Mouse (Mus musculus) hindbrain, embryonic 15.5 days (tissue): ENCODE measurements around the gene Irf2. TPM values are rescaled to one million over a fixed set of nuclear protein-coding genes. Genes with fewer than 3 reads are reported as not detected.

ENCODE experiments used
- ATAC-seq: fragments of 200-750 bp; cut with Nextera tagmentation; 2 replicates; pipeline ENCODE4 v1.8.0; 2017; ENCODE audit warnings: low read depth, moderate number of reproducible peaks, moderate TSS enrichment; ENCODE audit not compliant: low FRiP score
- H3K27ac ChIP-seq: fragments of 300-500 bp; sonication (generic); replicated peaks from 2 replicates; pipeline ENCODE4 v1.5.1; 2015; ENCODE audit warnings: mild to moderate bottlenecking, inconsistent platforms
- H3K27me3 ChIP-seq: fragments of 300-500 bp; sonication (generic); 2 replicates; pipeline ENCODE4 v1.6.1; 2015; ENCODE audit warnings: control low read depth, inconsistent platforms
- H3K36me3 ChIP-seq: fragments of 300-500 bp; sonication (generic); 2 replicates; pipeline ENCODE4 v1.6.1; 2015; ENCODE audit warnings: control low read depth, inconsistent platforms
- H3K4me1 ChIP-seq: fragments of 300-500 bp; sonication (generic); replicated peaks from 2 replicates; pipeline ENCODE4 v1.6.1; 2015; ENCODE audit warnings: control low read depth, inconsistent platforms
- H3K4me2 ChIP-seq: fragments of 300-500 bp; sonication (generic); 2 replicates; pipeline ENCODE4 v1.6.1; 2015; ENCODE audit warnings: moderate library complexity, mild to moderate bottlenecking, inconsistent platforms
- H3K4me3 ChIP-seq: fragments of 300-500 bp; sonication (generic); 2 replicates; pipeline ENCODE4 v1.5.1; 2015; ENCODE audit warnings: mild to moderate bottlenecking, inconsistent platforms
- H3K9ac ChIP-seq: fragments of 300-500 bp; sonication (generic); 2 replicates; pipeline ENCODE4 v1.6.1; 2015; ENCODE audit warnings: inconsistent platforms
- H3K9me3 ChIP-seq: fragments of 300-500 bp; sonication (generic); 2 replicates; pipeline ENCODE4 v1.6.1; 2016; ENCODE audit warnings: control low read depth, inconsistent platforms
- WGBS: fragments of 180-500 bp; shearing (Covaris S2); methylation state at CpG from one replicate; pipeline ENCODE4 v1.1.7; 2015; 5-methylcytosine and 5-hydroxymethylcytosine counted together
- polyA plus RNA-seq: library from polyadenylated mRNA; unstranded; fragments of >200 nt; fragmentation: Nextera tagmentation; extraction: Ambion mirVana; gene quantifications from 2 replicates; pipeline ENCODE4 v1.2.1, GENCODE M21; 2015

Irf2 gene
- polyA plus RNA-seq, 1 experiment from 2014 or later: 11.2 TPM

DNA sequence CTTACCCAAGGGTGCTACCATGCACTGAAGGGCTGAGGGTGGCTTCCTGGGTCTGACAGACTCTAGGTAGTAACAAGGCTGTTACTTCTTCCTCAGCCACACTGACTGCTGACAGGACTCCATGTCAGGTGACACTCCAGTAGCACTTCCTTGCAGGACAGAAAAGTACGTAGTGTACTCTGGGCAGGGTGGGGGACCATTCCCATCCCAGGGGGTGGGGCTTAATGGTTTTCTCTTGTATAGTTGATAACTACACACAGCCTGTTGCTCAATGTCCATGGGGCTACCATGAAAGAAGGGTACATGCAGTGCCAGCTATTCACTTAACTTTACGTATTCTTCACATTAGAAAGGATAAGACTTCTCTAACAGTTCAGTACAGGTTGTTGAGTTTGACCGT lies 157.2 kb downstream of the Irf2 start:
- Histone ChIP-seq H3K4me1 (no peaks in the 10 kb centered on the region), H3K4me2 (no peak overlapping the region), H3K4me3 (no peak overlapping the region), H3K27ac (no peak overlapping the region), H3K27me3 (no peaks in the 10 kb centered on the region), H3K9me3 (no peaks in the 10 kb centered on the region), H3K36me3 (no peaks in the 10 kb centered on the region), H3K9ac (no peak overlapping the region)
- 94% methylated on average over 3 of the region's 3 CpGs for WGBS
- ATAC-seq: no peak

Other genes with a start within 250 kb of the Irf2 start
- 6.4 and 6.9 TPM in 2 replicates for gene Cenpu, start 187.7 kb upstream of the Irf2 start, polyA plus RNA-seq
- gene Primpol, start 122.5 kb upstream of the Irf2 start, polyA plus RNA-seq: 7.4 and 8.8 TPM in 2 replicates
- gene Casp3, start 122.4 kb upstream of the Irf2 start, polyA plus RNA-seq: 196 and 204 TPM in 2 replicates
- gene Enpp6, start 247.2 kb downstream of the Irf2 start, polyA plus RNA-seq: 1.2 TPM in 2 replicates